ENCODE assay signal across 12 mouse cellular contexts in the genomic region with DNA sequence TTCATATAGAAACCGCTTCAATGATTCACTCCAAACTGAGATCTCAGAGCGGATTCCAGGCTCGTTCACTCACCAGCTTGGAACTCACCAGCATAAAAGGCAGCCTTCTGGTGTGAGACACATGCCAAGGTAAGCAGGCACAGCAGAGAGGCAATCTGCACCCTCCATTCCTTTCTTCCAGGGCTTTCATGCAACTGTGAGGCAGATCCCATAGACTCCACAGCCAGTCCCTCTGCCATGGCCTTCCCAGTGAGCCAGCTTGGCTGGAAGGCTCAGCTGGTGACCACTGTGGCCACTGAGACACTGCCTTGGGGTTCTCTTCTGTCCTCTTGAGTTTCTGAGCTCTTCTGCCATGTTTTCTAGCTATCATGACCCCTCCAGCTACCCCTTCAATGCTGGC.
DNase-seq lines count a peak whose midpoint lies in the region.
"Had no signal": no experiment of that assay in that cellular context is flagged by ENCODE, and none has a peak within 500 bp of the region (broad histone marks: within the 10 kb centered on the region; RNA-seq: fewer than 3 reads in every experiment).

No protein-coding gene starts in this region.

- DNase-seq in heart, adult 11 months = peak; percentile 88
- DNase-seq in heart, adult 8-10 months (ENCODE audit: low spot score) = no peak
- peak; percentile 64 for DNase-seq in 3134 (ENCODE audit: extremely low read depth, insufficient read length, low spot score)
- DNase-seq in cerebellum, adult 11 months = peak; percentile 60
- DNase-seq in fibroblast of lung, adult 2 months (ENCODE audit: low read depth) = peak; percentile 76
- no peak for DNase-seq in kidney, adult 8-10 months
- no peak for DNase-seq in urinary bladder, postnatal 14 days (ENCODE audit: low spot score)
- no peak for DNase-seq in embryo, embryonic 9.5 days (ENCODE audit: extremely low spot score)
- DNase-seq: adrenal gland, adult 8-10 months; gastrocnemius, postnatal 14 days; kidney, postnatal 14 days; thymus, adult 18-20 months had no signal

Comparison
In these comparisons a context has a peak if more than half of its experiments do, and no peak if none do; other contexts are left out.
1. DNase-seq: peak in heart, adult 11 months (single experiment), 3134 (single experiment), cerebellum, adult 11 months (single experiment) and fibroblast of lung, adult 2 months (single experiment); none in heart, adult 8-10 months (single experiment), kidney, adult 8-10 months (0 of 2), urinary bladder, postnatal 14 days (single experiment) and embryo, embryonic 9.5 days (single experiment).